Mouse (Mus musculus) spleen, adult 2 months (tissue): ENCODE data around the gene Xpnpep1. TPM values are rescaled to one million over a fixed set of nuclear protein-coding genes. Genes with fewer than 3 reads are reported as not detected.

Source experiments
- DNase-seq, 2 experiments: peaks; one replicate each; pipeline versions ENCODE4 v3.0.0 to v3.0.0-alpha.2; 2012 to 2021; ENCODE audit warnings: low spot score in 2 of 2, low read depth in 1 of 2
- H3K27ac ChIP-seq: fragments of 200-500 bp; 2 replicates; pipeline ENCODE4 v1.5.1; 2012; ENCODE audit warnings: low read length, inconsistent platforms; ENCODE audit not compliant: insufficient read depth
- H3K27me3 ChIP-seq: fragments of 200-500 bp; 2 replicates; pipeline ENCODE4 v1.6.1; 2012; ENCODE audit warnings: mild to moderate bottlenecking, moderate library complexity, low read length, inconsistent platforms; ENCODE audit not compliant: control insufficient read depth, insufficient read depth
- H3K36me3 ChIP-seq: fragments of 200-500 bp; 2 replicates; pipeline ENCODE4 v1.6.1; 2012; ENCODE audit warnings: mild to moderate bottlenecking, low read length, inconsistent platforms; ENCODE audit not compliant: control insufficient read depth, insufficient read depth
- H3K4me1 ChIP-seq: fragments of 200-500 bp; 2 replicates; pipeline ENCODE4 v1.6.1; 2011; ENCODE audit warnings: inconsistent platforms; ENCODE audit not compliant: control insufficient read depth, insufficient read depth, insufficient read length
- H3K4me3 ChIP-seq: fragments of 200-500 bp; 2 replicates; pipeline ENCODE4 v1.5.1; 2011; ENCODE audit warnings: mild to moderate bottlenecking, inconsistent platforms; ENCODE audit not compliant: insufficient read depth, insufficient read length; ENCODE audit errors: extremely low read depth
- CTCF ChIP-seq: fragments of 200-500 bp; IDR thresholded peaks from 2 replicates; pipeline ENCODE4 v1.5.1; 2011; ENCODE audit warnings: mild to moderate bottlenecking, inconsistent platforms; ENCODE audit not compliant: insufficient read depth, insufficient read length, insufficient replicate concordance; ENCODE audit errors: extremely low read depth
- POLR2A ChIP-seq: fragments of 200-500 bp; IDR thresholded peaks from 2 replicates; pipeline ENCODE4 v1.6.1; 2011; ENCODE audit warnings: low read depth, low read length, inconsistent platforms
- WGBS: fragments of 180-500 bp; shearing (Covaris S2); methylation state at CpG from one replicate; pipeline ENCODE4 v1.1.7; 2018; 5-methylcytosine and 5-hydroxymethylcytosine counted together
- polyA plus RNA-seq: library from polyadenylated mRNA; depleted of rRNA; stranded (reverse); fragments of >200 nt; gene quantifications from 2 replicates; pipeline ENCODE4 v1.2.3, GENCODE M21; 2012

Xpnpep1 gene
- polyA plus RNA-seq, 1 experiment: 31.5 TPM

DNA sequence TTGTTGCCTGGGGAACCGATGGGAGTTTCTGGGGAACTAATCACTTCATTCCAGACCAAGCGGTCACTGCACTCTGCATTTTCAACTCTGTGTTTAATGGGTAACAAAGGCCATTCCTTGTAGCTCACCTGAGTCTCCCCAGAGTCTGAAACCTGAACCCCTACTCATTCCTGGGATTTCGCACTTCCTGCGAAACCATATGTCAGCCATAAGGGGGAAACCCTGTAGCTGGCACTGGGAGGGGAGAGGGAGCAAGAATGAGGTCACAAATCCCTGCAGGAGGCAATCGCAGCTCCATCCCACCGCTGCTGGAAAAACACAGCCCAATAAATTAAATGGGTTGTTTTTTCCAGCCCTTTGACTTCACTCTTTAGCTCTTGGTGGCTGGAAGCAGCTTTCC lies 40.9 kb upstream of the Xpnpep1 start:
- 67% methylated on average over 6 of the region's 6 CpGs for WGBS
- Histone ChIP-seq H3K27ac (no peak overlapping the region), H3K4me3 (no peak overlapping the region), H3K27me3 (no peaks in the 10 kb centered on the region), H3K4me1 (no peaks in the 10 kb centered on the region), H3K36me3 (no peaks in the 10 kb centered on the region)
- DNase-seq: no peak
- TF ChIP-seq CTCF: no peak
- no peak for TF ChIP-seq POLR2A

DNA sequence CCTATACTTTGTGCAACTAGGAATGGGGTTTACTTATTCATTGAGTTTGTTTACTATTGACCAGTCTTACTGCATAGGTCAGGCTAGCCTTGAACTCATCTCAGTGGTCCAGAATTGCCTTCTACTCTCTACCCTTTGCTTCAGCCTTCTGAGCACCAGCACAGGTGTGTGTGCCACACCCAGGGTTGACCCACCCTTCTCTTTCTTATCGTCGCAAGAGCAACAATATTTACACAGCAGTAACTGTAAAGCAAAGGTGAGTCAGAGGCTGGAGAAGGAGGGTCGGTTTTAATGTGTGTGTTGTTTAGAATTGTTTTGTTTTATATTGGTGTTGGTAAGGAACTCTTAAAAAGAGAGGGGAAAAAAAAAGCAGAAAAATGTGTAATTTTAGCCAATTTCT lies 40.5 kb upstream of the Xpnpep1 start:
- no peaks in the 10 kb centered on the region for H3K4me1 ChIP-seq
- H3K27me3 ChIP-seq: no peaks in the 10 kb centered on the region
- H3K27ac ChIP-seq: no peak overlapping the region
- no peaks in the 10 kb centered on the region for H3K36me3 ChIP-seq
- TF ChIP-seq POLR2A (no peak), CTCF (no peak)
- no peak for DNase-seq
- H3K4me3 ChIP-seq: no peak overlapping the region
- WGBS: 72% methylated on average over 3 of the region's 3 CpGs

DNA sequence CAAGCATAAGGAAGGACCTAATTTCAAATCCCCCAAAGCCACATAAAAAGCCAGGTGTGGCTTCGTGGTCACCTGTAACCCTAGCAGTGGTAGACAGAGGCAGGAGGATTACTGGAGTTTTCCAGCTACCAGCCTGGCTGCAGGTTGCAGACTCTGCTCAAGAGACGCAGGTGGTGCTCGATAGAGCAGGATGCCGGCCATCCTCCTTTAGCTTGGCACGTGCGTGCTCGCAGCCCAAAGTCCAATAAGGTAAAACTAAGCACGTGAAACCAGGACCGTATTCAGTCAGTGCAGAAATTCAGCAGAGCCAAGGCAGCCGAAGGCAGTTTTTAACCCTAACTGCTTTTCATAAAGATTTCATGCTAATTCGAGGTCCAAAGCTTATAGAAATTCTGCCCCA lies 40.0 kb upstream of the Xpnpep1 start:
- no peaks in the 10 kb centered on the region for H3K36me3 ChIP-seq
- H3K27ac ChIP-seq: no peak overlapping the region
- DNase-seq: no peak
- TF ChIP-seq CTCF: no peak
- TF ChIP-seq POLR2A: no peak
- no peaks in the 10 kb centered on the region for H3K4me1 ChIP-seq
- no peak overlapping the region for H3K4me3 ChIP-seq
- no peaks in the 10 kb centered on the region for H3K27me3 ChIP-seq
- 84% methylated on average over 11 of the region's 11 CpGs for WGBS

DNA sequence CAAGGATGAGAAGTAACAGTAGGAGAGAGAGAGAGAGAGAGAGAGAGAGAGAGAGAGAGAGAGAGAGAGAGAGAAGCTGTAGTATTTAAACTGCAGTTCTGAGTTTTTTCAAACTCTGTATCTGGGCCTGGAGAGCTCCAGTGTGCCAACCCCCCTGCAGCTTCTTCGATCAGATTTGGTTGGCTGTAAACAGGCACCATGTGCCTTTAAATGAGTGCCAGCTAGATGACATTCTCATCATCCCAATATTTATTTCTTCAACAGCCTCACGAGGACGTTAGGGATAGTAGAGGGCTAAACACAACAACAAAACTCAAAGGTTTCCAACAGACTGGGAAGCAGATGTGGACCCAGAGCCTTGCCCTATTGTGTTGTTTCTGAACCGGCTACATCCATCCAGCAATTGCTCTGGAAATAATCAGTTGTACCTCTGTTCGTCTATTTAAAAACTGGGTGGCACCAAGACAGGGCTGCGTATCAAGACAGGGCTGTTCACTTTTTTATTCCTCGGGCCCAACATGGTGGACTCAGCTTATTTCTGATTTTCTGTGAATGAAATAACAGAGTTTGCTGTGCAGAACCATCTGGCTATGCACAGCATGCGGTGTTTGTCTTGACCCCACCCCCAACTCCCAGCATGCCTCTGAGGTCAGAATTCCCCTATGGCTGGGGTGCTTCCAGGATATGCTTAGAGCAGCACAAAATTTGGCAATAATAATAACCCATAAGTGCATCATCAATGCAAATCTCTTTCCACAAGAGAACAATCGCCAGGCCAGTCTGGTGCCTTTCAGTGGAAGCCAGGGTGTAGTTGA lies 38.5 kb upstream of the Xpnpep1 start:
- no peak overlapping the region for H3K4me3 ChIP-seq
- H3K27me3 ChIP-seq: no peaks in the 10 kb centered on the region
- H3K27ac ChIP-seq: no peak overlapping the region
- H3K4me1 ChIP-seq: no peaks in the 10 kb centered on the region
- 88% methylated on average over 9 of the region's 9 CpGs for WGBS
- no peak for TF ChIP-seq POLR2A
- TF ChIP-seq CTCF: no peak
- no peak for DNase-seq
- no peaks in the 10 kb centered on the region for H3K36me3 ChIP-seq

DNA sequence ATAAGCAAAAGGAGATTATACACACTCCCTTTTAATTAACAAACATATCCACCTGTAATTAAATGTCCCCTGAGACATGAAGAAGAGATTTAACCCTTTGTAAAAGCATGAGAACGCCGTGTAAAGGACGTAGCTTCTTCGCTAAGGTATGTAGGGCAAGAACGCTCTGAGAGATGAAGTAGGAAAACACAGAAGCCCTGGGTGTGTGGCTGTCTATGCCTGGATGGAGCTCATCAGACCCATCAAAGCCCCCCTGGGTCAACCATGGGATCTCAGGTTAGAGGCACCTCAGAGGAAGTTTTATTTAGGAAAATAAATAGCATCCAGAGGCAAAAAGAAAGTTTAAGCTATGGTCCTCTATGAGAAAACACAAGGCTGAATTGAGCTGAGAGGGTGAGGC lies 37.3 kb upstream of the Xpnpep1 start:
- WGBS: 98% methylated on average over 5 of the region's 5 CpGs
- TF ChIP-seq POLR2A (no peak), CTCF (no peak)
- Histone ChIP-seq H3K36me3 (no peaks in the 10 kb centered on the region), H3K4me1 (no peaks in the 10 kb centered on the region), H3K27me3 (no peaks in the 10 kb centered on the region), H3K27ac (no peak overlapping the region), H3K4me3 (no peak overlapping the region)
- DNase-seq: no peak

DNA sequence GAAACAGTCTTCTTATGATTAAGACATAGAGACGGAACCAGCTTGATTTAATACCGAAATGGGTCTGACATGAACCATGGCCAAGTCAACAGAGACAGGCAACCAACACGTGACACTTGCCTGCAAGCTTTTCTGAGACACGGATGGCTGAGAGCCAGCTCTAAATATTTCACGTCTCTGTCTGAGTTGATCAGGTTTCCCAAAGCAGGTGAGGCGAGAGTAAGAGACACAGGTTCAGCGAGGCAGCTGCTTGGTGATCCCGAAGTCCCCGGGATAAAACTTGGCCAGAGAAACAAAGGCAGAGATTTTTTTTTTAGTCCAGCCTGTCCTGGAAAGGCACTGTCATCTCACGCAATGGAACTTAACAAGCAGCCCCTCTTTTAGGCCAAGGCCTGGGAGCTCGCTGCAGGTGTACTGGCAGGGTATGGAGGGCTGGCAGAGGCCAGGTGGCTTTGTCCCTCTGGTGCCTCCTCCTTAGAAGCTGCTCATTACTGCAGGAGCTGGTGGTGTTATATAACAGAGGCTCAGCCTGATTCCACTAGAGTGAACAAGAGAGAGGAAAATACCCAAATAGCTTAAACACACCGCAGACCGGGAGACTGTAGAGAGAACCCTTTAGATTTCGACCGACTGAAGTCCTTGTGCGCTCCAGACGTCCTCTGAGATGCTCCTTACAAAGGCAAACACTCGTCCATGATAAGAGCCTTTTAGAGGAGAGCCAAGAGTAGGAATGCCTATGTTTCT lies 36.4 kb upstream of the Xpnpep1 start:
- DNase-seq: no peak
- no peaks in the 10 kb centered on the region for H3K4me1 ChIP-seq
- no peaks in the 10 kb centered on the region for H3K27me3 ChIP-seq
- no peak overlapping the region for H3K27ac ChIP-seq
- H3K4me3 ChIP-seq: no peak overlapping the region
- TF ChIP-seq POLR2A: no peak
- TF ChIP-seq CTCF: no peak
- no peaks in the 10 kb centered on the region for H3K36me3 ChIP-seq
- 88% methylated on average over 18 of the region's 18 CpGs for WGBS

DNA sequence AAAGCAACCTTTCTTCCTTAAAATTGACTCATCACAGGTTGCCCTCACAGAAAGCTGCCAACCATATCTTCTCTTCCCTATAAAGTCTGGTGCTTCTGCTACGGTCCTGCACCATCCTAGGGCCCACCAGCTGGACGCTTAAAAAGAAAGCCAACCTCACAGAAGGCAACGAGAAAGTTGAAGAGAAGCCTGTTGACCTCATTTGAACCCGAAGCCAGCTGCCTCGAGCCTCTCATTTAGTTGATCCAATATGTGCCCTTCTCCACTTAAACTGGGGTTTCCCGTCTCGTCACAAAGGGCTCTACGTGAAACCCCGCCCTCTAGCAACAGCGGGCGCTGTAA lies 35.9 kb upstream of the Xpnpep1 start:
- WGBS: 85% methylated on average over 11 of the region's 11 CpGs
- Histone ChIP-seq H3K36me3 (no peaks in the 10 kb centered on the region), H3K4me3 (no peak overlapping the region), H3K4me1 (no peaks in the 10 kb centered on the region), H3K27ac (no peak overlapping the region), H3K27me3 (no peaks in the 10 kb centered on the region)
- TF ChIP-seq POLR2A (no peak), CTCF (no peak)
- no peak for DNase-seq
